Mouse (Mus musculus) spleen, adult 2 months (tissue): ENCODE measurements at regions not wholly inside any gene's neighbourhood (a gene's known extent, or its start where the extent isn't known, plus 50 kb on each side); places are given as distances from the start of the nearest gene placed in this dataset.

ENCODE experiments used
- CTCF ChIP-seq: fragments of 200-500 bp; IDR thresholded peaks from 2 replicates; pipeline ENCODE4 v1.5.1; 2011; ENCODE audit warnings: mild to moderate bottlenecking, inconsistent platforms; ENCODE audit not compliant: insufficient read depth, insufficient read length, insufficient replicate concordance; ENCODE audit errors: extremely low read depth
- POLR2A ChIP-seq: fragments of 200-500 bp; IDR thresholded peaks from 2 replicates; pipeline ENCODE4 v1.6.1; 2011; ENCODE audit warnings: low read depth, low read length, inconsistent platforms

GRCm38 (mm10) chr2:9650082-9650481 lies 231.0 kb upstream of the 4930412O13Rik start:
- TF ChIP-seq CTCF (no peak), POLR2A (no peak)
